Mouse (Mus musculus) thymus, adult 2 months (tissue): ENCODE measurements around the gene Pitpna.

ENCODE experiments used
- CTCF ChIP-seq: fragments of 200-500 bp; IDR thresholded peaks from 2 replicates; pipeline ENCODE4 v1.5.1; 2012; ENCODE audit warnings: mild to moderate bottlenecking, control low read depth, low read length, moderate library complexity, borderline replicate concordance; ENCODE audit not compliant: control insufficient read depth, poor library complexity, insufficient read depth; ENCODE audit errors: extremely low read depth
- POLR2A ChIP-seq: fragments of 200-500 bp; IDR thresholded peaks from 2 replicates; pipeline ENCODE4 v1.6.1; 2012; ENCODE audit warnings: mild to moderate bottlenecking, low read length, control low read depth, moderate library complexity; ENCODE audit not compliant: control insufficient read depth, poor library complexity, insufficient read depth; ENCODE audit errors: extremely low read depth

- TF ChIP-seq CTCF (no peak), POLR2A (no peak)
These were observed 47.7 kb upstream of the Pitpna start for GRCm38 (mm10) chr11:75540209-75540608.
